8 mouse cellular contexts compared by ENCODE assay signal in the genomic region with DNA sequence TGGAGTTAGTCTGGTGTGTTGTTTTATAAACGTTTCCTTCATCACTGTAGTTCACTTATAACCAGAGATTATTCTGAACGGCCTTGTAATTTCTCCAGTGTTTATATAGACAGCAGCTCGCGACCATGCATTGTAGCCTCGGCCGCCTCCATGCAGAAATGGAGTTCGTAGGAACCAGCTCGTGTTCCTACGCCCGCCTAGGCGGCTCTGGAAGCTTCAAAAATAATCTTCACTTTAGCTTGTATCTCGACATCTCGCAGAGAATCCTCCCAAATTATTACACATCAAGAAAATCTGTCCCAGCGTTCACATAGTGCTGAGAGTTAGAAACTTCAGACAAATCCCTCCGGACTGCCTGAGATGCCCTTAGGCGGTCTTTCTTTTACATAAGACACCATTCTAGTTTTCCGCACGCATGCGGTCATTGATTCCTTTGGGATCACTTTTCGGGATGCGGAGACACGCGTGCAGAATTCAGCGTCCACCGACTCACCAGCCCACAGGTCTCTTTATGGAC. TPM values are rescaled to one million over a fixed set of nuclear protein-coding genes. Genes with fewer than 3 reads are reported as not detected.
DNase-seq lines count a peak whose midpoint lies in the region; ATAC-seq lines count a peak whose summit lies in the region.

No protein-coding gene starts in this region.

- peak overlapping the region; percentile 69 for H3K27ac ChIP-seq in forebrain, embryonic 13.5 days
- peak overlapping the region; percentile 80 for H3K27ac ChIP-seq in intestine, embryonic 15.5 days
- peak overlapping the region; percentile 77 for H3K27ac ChIP-seq in liver, embryonic 11.5 days (ENCODE audit: low read depth, low read length)

- peak overlapping the region; percentile 61 for H3K4me2 ChIP-seq in forebrain, embryonic 13.5 days
- H3K4me2 ChIP-seq in intestine, embryonic 15.5 days (replicated peaks): peak overlapping the region; percentile 47
- H3K4me2 ChIP-seq in liver, embryonic 11.5 days: peak overlapping the region; percentile 64

- peak; percentile 52 for ATAC-seq in forebrain, embryonic 13.5 days
- ATAC-seq in intestine, embryonic 15.5 days: peak; percentile 29
- ATAC-seq in liver, embryonic 11.5 days (replicated peaks; ENCODE audit: low FRiP score): peak; percentile 13

- under 1% methylated on average over 25 of the region's 25 CpGs for WGBS in forebrain, embryonic 13.5 days
- WGBS in intestine, embryonic 15.5 days: under 1% methylated on average over 25 of the region's 25 CpGs
- under 1% methylated on average over 25 of the region's 25 CpGs for WGBS in liver, embryonic 11.5 days

- no peaks in the 10 kb centered on the region for H3K36me3 ChIP-seq in forebrain, embryonic 13.5 days (ENCODE audit: poor library complexity, severe bottlenecking)
- H3K36me3 ChIP-seq in intestine, embryonic 15.5 days: no peaks in the 10 kb centered on the region
- H3K36me3 ChIP-seq in liver, embryonic 11.5 days (ENCODE audit: control insufficient read depth, insufficient read depth, low read length): peaks cover 2% of the 10 kb centered on the region; the same call in 1 of the 2 replicates

- no peaks in the 10 kb centered on the region for H3K9me3 ChIP-seq in forebrain, embryonic 13.5 days (replicated peaks)
- H3K9me3 ChIP-seq in intestine, embryonic 15.5 days: no peaks in the 10 kb centered on the region
- H3K9me3 ChIP-seq in liver, embryonic 11.5 days (ENCODE audit: control insufficient read depth, low read length): no peaks in the 10 kb centered on the region

- peak overlapping the region; percentile 99 for H3K4me3 ChIP-seq in forebrain, embryonic 13.5 days
- peak overlapping the region; percentile 97 for H3K4me3 ChIP-seq in intestine, embryonic 15.5 days (replicated peaks)
- H3K4me3 ChIP-seq in liver, embryonic 11.5 days (ENCODE audit: low read depth, low read length): peak overlapping the region; percentile 99

- H3K9ac ChIP-seq in forebrain, embryonic 13.5 days: peak overlapping the region; percentile 70
- peak overlapping the region; percentile 51 for H3K9ac ChIP-seq in intestine, embryonic 15.5 days
- H3K9ac ChIP-seq in liver, embryonic 11.5 days (ENCODE audit: low read depth, low read length): peak overlapping the region; percentile 81

- peaks cover 31% of the 10 kb centered on the region for H3K4me1 ChIP-seq in forebrain, embryonic 13.5 days
- H3K4me1 ChIP-seq in intestine, embryonic 15.5 days (replicated peaks): peaks cover 21% of the 10 kb centered on the region
- peaks cover 23% of the 10 kb centered on the region for H3K4me1 ChIP-seq in liver, embryonic 11.5 days (replicated peaks; ENCODE audit: control insufficient read depth, insufficient read depth, low read length)

- DNase-seq in kidney, adult 9 months: peak; percentile 79
- DNase-seq in kidney, adult 8-10 months: no peak
- peak; percentile 59 for DNase-seq in Muller cell, postnatal 12 days (ENCODE audit: inconsistent ontology term)
- DNase-seq in liver, embryonic 11.5 days (ENCODE audit: low spot score): no peak
- peak; percentile 65 to 76 for DNase-seq in right cerebral cortex, adult 2 months (ENCODE audit: low spot score in 2 of 2)
- no peak for DNase-seq in retina, embryonic 14.5 days (ENCODE audit: low spot score)

- no peaks in the 10 kb centered on the region for H3K27me3 ChIP-seq in forebrain, embryonic 13.5 days
- H3K27me3 ChIP-seq in intestine, embryonic 15.5 days (replicated peaks): no peaks in the 10 kb centered on the region
- H3K27me3 ChIP-seq in liver, embryonic 11.5 days (replicated peaks; ENCODE audit: control insufficient read depth, insufficient read depth, low read length): no peaks in the 10 kb centered on the region

RNA-seq across cellular contexts. Expression of gene Hnrnpf, which starts 5.9 kb away (rescaled TPM):
- polyA plus RNA-seq in forebrain, embryonic 13.5 days (2015; fragmentation: Nextera tagmentation; extraction: Ambion mirVana): 514 and 545 TPM in 2 replicates
- 791 and 835 TPM in 2 replicates for polyA plus RNA-seq in intestine, embryonic 15.5 days (2015; fragmentation: Nextera tagmentation; extraction: Ambion mirVana)
- 960 and 1,037 TPM in 2 replicates for polyA plus RNA-seq in liver, embryonic 11.5 days (2014; fragmentation: Nextera tagmentation; extraction: Ambion mirVana)

RNA-seq across cellular contexts. Expression of gene Fxyd4, which starts 31.4 kb away (rescaled TPM):
- polyA plus RNA-seq in forebrain, embryonic 13.5 days (2015; fragmentation: Nextera tagmentation; extraction: Ambion mirVana): 3.0 and 4.1 TPM in 2 replicates
- polyA plus RNA-seq in intestine, embryonic 15.5 days (2015; fragmentation: Nextera tagmentation; extraction: Ambion mirVana): 1.8 and 3.2 TPM in 2 replicates
- polyA plus RNA-seq in liver, embryonic 11.5 days (2014; fragmentation: Nextera tagmentation; extraction: Ambion mirVana): 1.2 and 2.1 TPM in 2 replicates

RNA-seq across cellular contexts. Expression of gene Zfp239, which starts 44.2 kb away (rescaled TPM):
- polyA plus RNA-seq in forebrain, embryonic 13.5 days (2015; fragmentation: Nextera tagmentation; extraction: Ambion mirVana): 15.1 and 17.1 TPM in 2 replicates
- 4.5 and 5.1 TPM in 2 replicates for polyA plus RNA-seq in intestine, embryonic 15.5 days (2015; fragmentation: Nextera tagmentation; extraction: Ambion mirVana)
- 8.2 and 8.7 TPM in 2 replicates for polyA plus RNA-seq in liver, embryonic 11.5 days (2014; fragmentation: Nextera tagmentation; extraction: Ambion mirVana)

Comparison
In these comparisons a context has a peak if more than half of its experiments do, and no peak if none do; other contexts are left out.
1. DNase-seq: peak in kidney, adult 9 months (single experiment), Muller cell, postnatal 12 days (single experiment) and right cerebral cortex, adult 2 months (2 of 2); none in kidney, adult 8-10 months (0 of 2), liver, embryonic 11.5 days (single experiment) and retina, embryonic 14.5 days (single experiment).
2. Peak in every context shown above with its lines, with median percentiles within 50 percentile points of each other: ATAC-seq, H3K27ac ChIP-seq, H3K4me2 ChIP-seq, H3K4me3 ChIP-seq and H3K9ac ChIP-seq.